Mouse (Mus musculus): ENCODE measurements at regions not wholly inside any gene's neighbourhood (a gene's known extent, or its start where the extent isn't known, plus 50 kb on each side); places are given as distances from the start of the nearest gene placed in this dataset.

GRCm38 (mm10) chr3:34525730-34526129 is 124.5 kb upstream of the Sox2 start:
- no peak for DNase-seq (ENCODE audit: extremely low spot score, low spot score)

- no peak for DNase-seq (ENCODE audit: extremely low spot score, low spot score)
Measured at GRCm38 (mm10) chr3:34522054-34522684, 128.0 kb upstream of the Sox2 start.

- DNase-seq (ENCODE audit: extremely low spot score, low spot score), result no peak
Measured at GRCm38 (mm10) chr3:34521357-34522053, 128.7 kb upstream of the Sox2 start.

- DNase-seq (ENCODE audit: extremely low spot score, low spot score), result no peak
Measured at GRCm38 (mm10) chr3:34512503-34513145, 137.6 kb upstream of the Sox2 start.

GRCm38 (mm10) chr3:34510723-34511122 is 139.5 kb upstream of the Sox2 start:
- DNase-seq (ENCODE audit: extremely low spot score, low spot score), result no peak

- no peak for DNase-seq (ENCODE audit: extremely low spot score, low spot score)
Measured at GRCm38 (mm10) chr3:34509160-34509559, 141.0 kb upstream of the Sox2 start.

GRCm38 (mm10) chr3:34504573-34504894 is 145.7 kb upstream of the Sox2 start:
- DNase-seq (ENCODE audit: extremely low spot score, low spot score), result no peak

- no peak for DNase-seq (ENCODE audit: extremely low spot score, low spot score)
Measured at GRCm38 (mm10) chr3:34503874-34504572, 146.2 kb upstream of the Sox2 start.

GRCm38 (mm10) chr3:34496839-34497238 is 153.4 kb upstream of the Sox2 start:
- DNase-seq (ENCODE audit: extremely low spot score, low spot score), result no peak

GRCm38 (mm10) chr3:34495615-34496014 is 154.6 kb upstream of the Sox2 start:
- DNase-seq (ENCODE audit: extremely low spot score, low spot score), result no peak

- DNase-seq (ENCODE audit: extremely low spot score, low spot score), result no peak
Measured at GRCm38 (mm10) chr3:34493921-34494320, 156.3 kb upstream of the Sox2 start.

GRCm38 (mm10) chr3:34489008-34489407 is 161.2 kb upstream of the Sox2 start:
- DNase-seq (ENCODE audit: extremely low spot score, low spot score), result no peak

- no peak for DNase-seq (ENCODE audit: extremely low spot score, low spot score)
Measured at GRCm38 (mm10) chr3:34486441-34487050, 163.7 kb upstream of the Sox2 start.

- no peak for DNase-seq (ENCODE audit: extremely low spot score, low spot score)
Measured at GRCm38 (mm10) chr3:34485345-34486223, 164.6 kb upstream of the Sox2 start.

GRCm38 (mm10) chr3:34483934-34484333 is 166.3 kb upstream of the Sox2 start:
- DNase-seq (ENCODE audit: extremely low spot score, low spot score), result no peak

- no peak for DNase-seq (ENCODE audit: extremely low spot score, low spot score)
Measured at GRCm38 (mm10) chr3:34481821-34482713, 168.1 kb upstream of the Sox2 start.

GRCm38 (mm10) chr3:34481314-34481713 is 168.9 kb upstream of the Sox2 start:
- DNase-seq (ENCODE audit: extremely low spot score, low spot score), result no peak

GRCm38 (mm10) chr3:34474126-34474525 is 176.1 kb upstream of the Sox2 start:
- no peak for DNase-seq (ENCODE audit: extremely low spot score, low spot score)

- no peak for DNase-seq (ENCODE audit: extremely low spot score, low spot score)
Measured at GRCm38 (mm10) chr3:34470721-34471120, 179.5 kb upstream of the Sox2 start.

GRCm38 (mm10) chr3:34469946-34470345 is 180.3 kb upstream of the Sox2 start:
- DNase-seq (ENCODE audit: extremely low spot score, low spot score), result no peak
